Mouse (Mus musculus) layer of hippocampus, postnatal 36 days (tissue): ENCODE measurements around the gene Itgb5. TPM values are rescaled to one million over a fixed set of nuclear protein-coding genes. Genes with fewer than 3 reads are reported as not detected.

Experiments used
- DNase-seq, 2 experiments: peaks; one replicate each; pipeline ENCODE4 v3.0.0; 2022
- total RNA-seq, 2 experiments: library from RNA; stranded (reverse); gene quantifications; 2 replicates each; pipeline ENCODE4 v1.2.3; 2021

The Itgb5 gene
- total RNA-seq = 10 to 100 TPM; 40.7 to 42.7 TPM

GRCm38 (mm10) chr16:33829301-33829831, at the start of gene Itgb5:
TSS of gene Itgb5 (plus strand) at chr16:33829665.
- DNase-seq = peak; percentile 30 to 42

- no peak for DNase-seq
Measured at GRCm38 (mm10) chr16:33781789-33782728, 47.4 kb upstream of the Itgb5 start.

GRCm38 (mm10) chr16:33782729-33783091, 46.8 kb upstream of the Itgb5 start:
- DNase-seq = no peak

- no peak for DNase-seq
Measured at GRCm38 (mm10) chr16:33784547-33784946, 44.9 kb upstream of the Itgb5 start.

GRCm38 (mm10) chr16:33785092-33785704, 44.3 kb upstream of the Itgb5 start:
- DNase-seq = no peak

- no peak for DNase-seq
Measured at GRCm38 (mm10) chr16:33786657-33787390, 42.6 kb upstream of the Itgb5 start.

GRCm38 (mm10) chr16:33793846-33794791, 35.3 kb upstream of the Itgb5 start, which contains the start of gene Muc13:
TSS of gene Muc13 (plus strand) at chr16:33794037.
- DNase-seq = no peak

- DNase-seq = no peak
Measured at GRCm38 (mm10) chr16:33795106-33795505, 34.4 kb upstream of the Itgb5 start.

- DNase-seq = no peak
Measured at GRCm38 (mm10) chr16:33795887-33796286, 33.6 kb upstream of the Itgb5 start.

GRCm38 (mm10) chr16:33796756-33797155, 32.7 kb upstream of the Itgb5 start:
- DNase-seq = no peak

- DNase-seq = peak; percentile 18 to 31
Measured at GRCm38 (mm10) chr16:33797860-33798259, 31.6 kb upstream of the Itgb5 start.

- no peak for DNase-seq
Measured at GRCm38 (mm10) chr16:33810002-33810401, 19.5 kb upstream of the Itgb5 start.

GRCm38 (mm10) chr16:33818413-33819165, 10.9 kb upstream of the Itgb5 start:
- DNase-seq = no peak

- peak; percentile 77 to 87 for DNase-seq
Measured at GRCm38 (mm10) chr16:33820269-33821178, 8.9 kb upstream of the Itgb5 start.

- no peak for DNase-seq
Measured at GRCm38 (mm10) chr16:33824603-33825002, 4.9 kb upstream of the Itgb5 start.

GRCm38 (mm10) chr16:33828496-33828895, 969 bp upstream of the Itgb5 start:
- no peak for DNase-seq

- peak; percentile 24 to 50 for DNase-seq
Measured at GRCm38 (mm10) chr16:33829842-33830511, 512 bp downstream of the Itgb5 start.

- no peak for DNase-seq
Measured at GRCm38 (mm10) chr16:33830512-33831105, 1.1 kb downstream of the Itgb5 start.

- no peak for DNase-seq
Measured at GRCm38 (mm10) chr16:33832057-33832456, 2.6 kb downstream of the Itgb5 start.
